Mouse (Mus musculus) erythroblast, embryonic 14.5 days (primary cell): ENCODE data around the gene Mars.

Experiments
- GATA1 ChIP-seq: IDR thresholded peaks from 2 replicates; pipeline ENCODE4 v1.6.1; 2012; ENCODE audit warnings: low read length, inconsistent platforms, mixed read lengths
- TAL1 ChIP-seq: IDR thresholded peaks from 3 replicates; pipeline ENCODE4 v1.6.1; 2012; ENCODE audit warnings: low read length, inconsistent platforms, mixed read lengths

DNA sequence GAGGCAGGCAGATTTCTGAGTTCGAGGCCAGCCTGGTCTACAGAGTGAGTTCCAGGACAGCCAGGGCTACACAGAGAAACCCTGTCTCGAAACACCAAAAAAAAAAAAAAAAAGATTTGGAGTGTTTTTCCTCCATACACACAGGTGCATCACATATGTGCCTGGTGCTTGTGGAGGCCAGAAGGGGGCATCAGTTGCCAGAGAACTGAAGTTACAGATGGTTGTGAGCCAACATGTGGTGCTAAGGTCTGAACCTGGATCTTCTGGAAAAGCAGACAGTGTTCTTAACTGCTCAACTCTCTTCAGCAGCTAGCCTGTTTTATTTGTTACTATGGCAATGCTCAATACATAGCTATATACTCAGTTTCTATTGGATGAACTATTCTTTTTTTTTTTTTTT, 31.9 kb downstream of the Mars start:
- TF ChIP-seq TAL1 (no peak), GATA1 (no peak)
